Mouse (Mus musculus) embryonic facial prominence, embryonic 15.5 days (tissue): ENCODE results near the gene 2900026A02Rik. TPM values are rescaled to one million over a fixed set of nuclear protein-coding genes. Genes with fewer than 3 reads are reported as not detected.

Source experiments
- ATAC-seq: fragments of 200-750 bp; cut with Nextera tagmentation; 2 replicates; pipeline ENCODE4 v1.8.0; 2017; ENCODE audit warnings: low read depth, moderate TSS enrichment; ENCODE audit not compliant: insufficient number of reproducible peaks, low FRiP score, low TSS enrichment
- H3K27ac ChIP-seq: fragments of 300-500 bp; sonication (generic); replicated peaks from 2 replicates; pipeline ENCODE4 v1.5.1; 2015; ENCODE audit warnings: mild to moderate bottlenecking, inconsistent platforms
- H3K27me3 ChIP-seq: fragments of 300-500 bp; sonication (generic); 2 replicates; pipeline ENCODE4 v1.6.1; 2015; ENCODE audit warnings: inconsistent platforms
- H3K36me3 ChIP-seq: fragments of 300-500 bp; sonication (generic); 2 replicates; pipeline ENCODE4 v1.6.1; 2015; ENCODE audit warnings: mild to moderate bottlenecking, inconsistent platforms
- H3K4me1 ChIP-seq: fragments of 300-500 bp; sonication (generic); 2 replicates; pipeline ENCODE4 v1.6.1; 2015; ENCODE audit warnings: inconsistent platforms
- H3K4me2 ChIP-seq: fragments of 300-500 bp; sonication (generic); replicated peaks from 2 replicates; pipeline ENCODE4 v1.6.1; 2015; ENCODE audit warnings: mild to moderate bottlenecking, inconsistent platforms
- H3K4me3 ChIP-seq: fragments of 300-500 bp; sonication (generic); replicated peaks from 2 replicates; pipeline ENCODE4 v1.5.1; 2015; ENCODE audit warnings: mild to moderate bottlenecking, inconsistent platforms
- H3K9ac ChIP-seq: fragments of 300-500 bp; sonication (generic); 2 replicates; pipeline ENCODE4 v1.6.1; 2015; ENCODE audit warnings: inconsistent platforms
- H3K9me3 ChIP-seq: fragments of 300-500 bp; sonication (generic); replicated peaks from 2 replicates; pipeline ENCODE4 v1.6.1; 2016; ENCODE audit warnings: inconsistent platforms
- WGBS: fragments of 180-500 bp; shearing (Covaris S2); methylation state at CpG from one replicate; pipeline ENCODE4 v1.1.7; 2015; 5-methylcytosine and 5-hydroxymethylcytosine counted together
- polyA plus RNA-seq: library from polyadenylated mRNA; unstranded; fragments of >200 nt; fragmentation: Nextera tagmentation; extraction: Ambion mirVana; gene quantifications from 2 replicates; pipeline ENCODE4 v1.2.1, GENCODE M21; 2015

2900026A02Rik gene
- polyA plus RNA-seq, 1 experiment from 2014 or later: 14.2 TPM

GRCm38 (mm10) chr5:113145171-113145570, 75.9 kb downstream of the 2900026A02Rik start:
- Histone ChIP-seq H3K9me3 (no peaks in the 10 kb centered on the region), H3K9ac (no peak overlapping the region)

GRCm38 (mm10) chr5:113142486-113142885, 78.5 kb downstream of the 2900026A02Rik start:
- H3K27ac ChIP-seq: no peak overlapping the region; the same call in 1 of the 2 replicates
- H3K4me2 ChIP-seq: no peak overlapping the region
- H3K4me3 ChIP-seq: no peak overlapping the region
- H3K9ac ChIP-seq: no peak overlapping the region
- peaks cover 9% of the 10 kb centered on the region for H3K27me3 ChIP-seq
- WGBS: 36% methylated on average over 11 of the region's 11 CpGs
- no peak for ATAC-seq
- peaks cover 45% of the 10 kb centered on the region for H3K4me1 ChIP-seq
- no peaks in the 10 kb centered on the region for H3K9me3 ChIP-seq
- no peaks in the 10 kb centered on the region for H3K36me3 ChIP-seq

More at GRCm38 (mm10) chr5:113145171-113145570, 75.9 kb downstream of the 2900026A02Rik start:
- H3K4me3 ChIP-seq: no peak overlapping the region
- ATAC-seq: no peak
- H3K27ac ChIP-seq: no peak overlapping the region
- peaks cover 45% of the 10 kb centered on the region for H3K4me1 ChIP-seq
- no peak overlapping the region for H3K4me2 ChIP-seq
- H3K36me3 ChIP-seq: no peaks in the 10 kb centered on the region
- WGBS: 60% methylated on average over 9 of the region's 9 CpGs
- H3K27me3 ChIP-seq: no peaks in the 10 kb centered on the region

GRCm38 (mm10) chr5:113142018-113142417, 79.0 kb downstream of the 2900026A02Rik start:
- H3K27me3 ChIP-seq: peaks cover 14% of the 10 kb centered on the region
- no peaks in the 10 kb centered on the region for H3K36me3 ChIP-seq
- H3K4me1 ChIP-seq: peaks cover 47% of the 10 kb centered on the region
- no peaks in the 10 kb centered on the region for H3K9me3 ChIP-seq
- H3K9ac ChIP-seq: no peak overlapping the region
- ATAC-seq: no peak
- H3K4me2 ChIP-seq: no peak overlapping the region
- no peak overlapping the region for H3K4me3 ChIP-seq
- no peak overlapping the region for H3K27ac ChIP-seq
- 85% methylated on average over 5 of the region's 5 CpGs for WGBS

GRCm38 (mm10) chr5:113140872-113141271, 80.2 kb downstream of the 2900026A02Rik start:
- no peak overlapping the region for H3K4me2 ChIP-seq
- H3K4me1 ChIP-seq: peaks cover 52% of the 10 kb centered on the region
- H3K9me3 ChIP-seq: no peaks in the 10 kb centered on the region
- no peak overlapping the region for H3K9ac ChIP-seq
- WGBS: 94% methylated on average over 5 of the region's 5 CpGs
- no peak for ATAC-seq
- H3K27me3 ChIP-seq: peaks cover 20% of the 10 kb centered on the region
- no peak overlapping the region for H3K4me3 ChIP-seq
- H3K36me3 ChIP-seq: no peaks in the 10 kb centered on the region
- no peak overlapping the region for H3K27ac ChIP-seq

GRCm38 (mm10) chr5:113140051-113140450, 81.0 kb downstream of the 2900026A02Rik start:
- 91% methylated on average over 3 of the region's 3 CpGs for WGBS
- H3K4me2 ChIP-seq: no peak overlapping the region
- H3K27me3 ChIP-seq: peaks cover 20% of the 10 kb centered on the region
- no peaks in the 10 kb centered on the region for H3K36me3 ChIP-seq
- peaks cover 47% of the 10 kb centered on the region for H3K4me1 ChIP-seq
- H3K9ac ChIP-seq: no peak overlapping the region
- no peak overlapping the region for H3K4me3 ChIP-seq
- no peak for ATAC-seq
- H3K9me3 ChIP-seq: no peaks in the 10 kb centered on the region
- H3K27ac ChIP-seq: no peak overlapping the region

GRCm38 (mm10) chr5:113139064-113139726, 81.8 kb downstream of the 2900026A02Rik start:
- 63% methylated on average over 7 of the region's 7 CpGs for WGBS
- Histone ChIP-seq H3K27ac (peak overlapping the region; percentile 85), H3K36me3 (no peaks in the 10 kb centered on the region), H3K4me1 (peaks cover 49% of the 10 kb centered on the region), H3K27me3 (peaks cover 20% of the 10 kb centered on the region), H3K4me3 (peak overlapping the region; percentile 50), H3K9me3 (no peaks in the 10 kb centered on the region), H3K9ac (peak overlapping the region; percentile 47; the same call in 1 of the 2 replicates), H3K4me2 (peak overlapping the region; percentile 93)
- ATAC-seq: no peak

- WGBS: under 1% methylated on average over 42 of the region's 43 CpGs
- Histone ChIP-seq H3K4me1 (peaks cover 54% of the 10 kb centered on the region), H3K4me3 (peak overlapping the region; percentile 50), H3K27ac (peak overlapping the region; percentile 85), H3K27me3 (peaks cover 20% of the 10 kb centered on the region), H3K9me3 (no peaks in the 10 kb centered on the region), H3K4me2 (peak overlapping the region; percentile 93), H3K36me3 (no peaks in the 10 kb centered on the region), H3K9ac (peak overlapping the region; percentile 47)
- ATAC-seq: peak; percentile 74
These were observed 82.5 kb downstream of the 2900026A02Rik start for GRCm38 (mm10) chr5:113138319-113139063.

- ATAC-seq: no peak
- peak overlapping the region; percentile 47 for H3K9ac ChIP-seq
- WGBS: 10% methylated on average over 36 of the region's 36 CpGs
- H3K9me3 ChIP-seq: no peaks in the 10 kb centered on the region
- H3K4me3 ChIP-seq: peak overlapping the region; percentile 50
- H3K4me1 ChIP-seq: peaks cover 58% of the 10 kb centered on the region
- H3K27ac ChIP-seq: peak overlapping the region; percentile 85
- H3K4me2 ChIP-seq: peak overlapping the region; percentile 93
- H3K27me3 ChIP-seq: peaks cover 20% of the 10 kb centered on the region
- H3K36me3 ChIP-seq: no peaks in the 10 kb centered on the region
These were observed 83.2 kb downstream of the 2900026A02Rik start for GRCm38 (mm10) chr5:113137691-113138318.

GRCm38 (mm10) chr5:113136951-113137487, 84.0 kb downstream of the 2900026A02Rik start:
- WGBS: 54% methylated on average over 13 of the region's 13 CpGs
- Histone ChIP-seq H3K9ac (peak overlapping the region; percentile 47), H3K4me3 (peak overlapping the region; percentile 50), H3K4me2 (peak overlapping the region; percentile 93), H3K27me3 (peaks cover 20% of the 10 kb centered on the region), H3K4me1 (peaks cover 54% of the 10 kb centered on the region), H3K27ac (peak overlapping the region; percentile 85), H3K9me3 (no peaks in the 10 kb centered on the region), H3K36me3 (no peaks in the 10 kb centered on the region)
- no peak for ATAC-seq

- 31% methylated on average over 10 of the region's 10 CpGs for WGBS
- Histone ChIP-seq H3K4me1 (peaks cover 56% of the 10 kb centered on the region), H3K9me3 (no peaks in the 10 kb centered on the region), H3K27me3 (peaks cover 20% of the 10 kb centered on the region), H3K4me2 (peak overlapping the region; percentile 93), H3K4me3 (peak overlapping the region; percentile 50), H3K36me3 (no peaks in the 10 kb centered on the region), H3K27ac (peak overlapping the region; percentile 55), H3K9ac (no peak overlapping the region)
- no peak for ATAC-seq
These were observed 85.5 kb downstream of the 2900026A02Rik start for GRCm38 (mm10) chr5:113135513-113135912.
